Mouse (Mus musculus) heart, postnatal 0 days (tissue): ENCODE data around the gene Pxdn. TPM values are rescaled to one million over a fixed set of nuclear protein-coding genes. Genes with fewer than 3 reads are reported as not detected.

Experiments used
- ATAC-seq: fragments of 200-750 bp; cut with Nextera tagmentation; 2 replicates; pipeline ENCODE4 v1.8.0; 2017; ENCODE audit warnings: low read depth, moderate number of reproducible peaks, moderate library complexity; ENCODE audit not compliant: insufficient read depth
- DNase-seq: peaks from one replicate; pipeline ENCODE4 v3.0.0-alpha.2; 2016; ENCODE audit warnings: low spot score
- H3K27ac ChIP-seq: fragments of 300-500 bp; sonication (generic); 2 replicates; pipeline ENCODE4 v1.5.1; 2014; ENCODE audit warnings: low read depth, mild to moderate bottlenecking
- H3K27me3 ChIP-seq: fragments of 300-500 bp; sonication (generic); 2 replicates; pipeline ENCODE4 v1.6.1; 2014; ENCODE audit warnings: low read length, mixed read lengths; ENCODE audit not compliant: control insufficient read depth, insufficient read depth
- H3K36me3 ChIP-seq: fragments of 300-500 bp; sonication (generic); replicated peaks from 2 replicates; pipeline ENCODE4 v1.6.1; 2014; ENCODE audit warnings: low read length, mixed read lengths; ENCODE audit not compliant: control insufficient read depth, insufficient read depth
- H3K4me1 ChIP-seq: fragments of 300-500 bp; sonication (generic); 2 replicates; pipeline ENCODE4 v1.6.1; 2014; ENCODE audit warnings: antibody characterized with exemption; ENCODE audit not compliant: control insufficient read depth, insufficient read depth
- H3K4me2 ChIP-seq: fragments of 300-500 bp; sonication (generic); 2 replicates; pipeline ENCODE4 v1.6.1; 2014; ENCODE audit warnings: low read depth, mild to moderate bottlenecking, low read length, moderate library complexity
- H3K4me3 ChIP-seq: fragments of 300-500 bp; sonication (generic); 2 replicates; pipeline ENCODE4 v1.5.1; 2014; ENCODE audit warnings: low read depth, low read length
- H3K9ac ChIP-seq: fragments of 300-500 bp; sonication (generic); replicated peaks from 2 replicates; pipeline ENCODE4 v1.6.1; 2014; ENCODE audit warnings: low read depth, low read length, mixed read lengths
- H3K9me3 ChIP-seq: fragments of 300-500 bp; sonication (generic); replicated peaks from 2 replicates; pipeline ENCODE4 v1.6.1; 2016; ENCODE audit warnings: low read length; ENCODE audit not compliant: control insufficient read depth
- CTCF ChIP-seq: IDR thresholded peaks from 2 replicates; pipeline ENCODE4 v1.5.1; 2016; ENCODE audit warnings: antibody characterized with exemption, control low read depth, low read depth
- EP300 ChIP-seq: IDR thresholded peaks from 2 replicates; pipeline ENCODE4 v1.6.1; 2016; ENCODE audit warnings: antibody characterized with exemption, low read depth
- WGBS: fragments of 180-500 bp; shearing (Covaris S2); extraction: QIAGEN DNeasy Blood & Tissue Kit; methylation state at CpG from one replicate; pipeline ENCODE4 v1.1.7; 2014; 5-methylcytosine and 5-hydroxymethylcytosine counted together
- polyA plus RNA-seq: library from polyadenylated mRNA; unstranded; fragments of >200 nt; fragmentation: Nextera tagmentation; extraction: Ambion mirVana; gene quantifications from 2 replicates; pipeline ENCODE4 v1.2.1, GENCODE M21; 2015
- total RNA-seq: library from RNA; depleted of rRNA; stranded (reverse); fragments of >200 nt; gene quantifications from 2 replicates; pipeline ENCODE4 v1.2.3, GENCODE M21; 2014; ENCODE audit warnings: low replicate concordance

Gene Pxdn
- total and polyA plus RNA-seq, 2 experiments from 2014 or later: 49.7 to 144 TPM

DNA sequence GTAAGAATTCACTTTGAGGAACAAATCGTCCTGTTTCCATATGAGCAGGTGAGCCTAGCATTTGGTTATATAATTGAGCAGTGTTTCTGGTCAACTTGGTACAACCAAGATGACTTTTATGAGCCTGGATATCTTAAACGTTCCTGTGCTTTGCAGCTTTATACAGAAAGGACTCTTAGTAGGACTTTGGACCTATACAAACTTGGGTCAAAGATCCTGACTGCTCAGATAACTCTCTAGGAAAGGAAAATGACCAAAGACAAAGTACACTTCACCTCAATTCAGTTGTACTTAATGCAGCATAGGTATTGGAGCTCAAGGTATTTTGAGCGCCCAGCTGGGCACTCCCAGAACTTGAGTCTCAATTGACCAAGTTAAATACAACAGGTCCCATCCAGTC, 21.3 kb upstream of the Pxdn start:
- no peaks in the 10 kb centered on the region for H3K4me1 ChIP-seq
- no peaks in the 10 kb centered on the region for H3K36me3 ChIP-seq
- H3K4me2 ChIP-seq: no peak overlapping the region
- no peak for TF ChIP-seq CTCF
- no peak for TF ChIP-seq EP300
- H3K4me3 ChIP-seq: no peak overlapping the region
- H3K9me3 ChIP-seq: no peaks in the 10 kb centered on the region
- DNase-seq (no peak), ATAC-seq (no peak)
- no peak overlapping the region for H3K27ac ChIP-seq
- no peak overlapping the region for H3K9ac ChIP-seq
- no peaks in the 10 kb centered on the region for H3K27me3 ChIP-seq
- 78% methylated on average over 3 of the region's 3 CpGs for WGBS

GRCm38 (mm10) chr12:29916807-29917206, 20.6 kb upstream of the Pxdn start:
- H3K9me3 ChIP-seq: no peaks in the 10 kb centered on the region
- H3K4me2 ChIP-seq: no peak overlapping the region
- ATAC-seq (no peak), DNase-seq (no peak)
- H3K27ac ChIP-seq: no peak overlapping the region
- no peak overlapping the region for H3K4me3 ChIP-seq
- 82% methylated on average over 6 of the region's 6 CpGs for WGBS
- no peaks in the 10 kb centered on the region for H3K4me1 ChIP-seq
- no peak overlapping the region for H3K9ac ChIP-seq
- no peak for TF ChIP-seq EP300
- no peak for TF ChIP-seq CTCF
- H3K27me3 ChIP-seq: no peaks in the 10 kb centered on the region
- H3K36me3 ChIP-seq: no peaks in the 10 kb centered on the region

DNA sequence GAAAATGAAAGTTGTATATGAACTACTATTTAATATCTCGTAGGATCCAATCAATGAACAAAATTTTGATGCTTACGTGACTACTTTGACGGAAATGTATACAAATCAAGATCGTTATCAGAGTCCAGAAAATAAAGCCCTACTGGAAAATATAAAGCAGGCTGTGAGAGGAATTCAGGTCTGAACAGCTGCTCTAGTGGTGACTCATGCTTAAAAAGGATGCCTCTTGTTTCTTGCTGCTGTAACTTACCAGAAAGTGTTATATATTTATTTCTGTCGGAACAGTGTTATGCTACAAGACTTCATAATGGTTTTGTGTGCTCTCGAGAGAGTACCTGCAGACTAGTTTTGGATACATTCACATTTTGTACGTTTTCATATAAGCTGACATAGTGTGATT, 17.1 kb upstream of the Pxdn start:
- no peak for ATAC-seq
- Histone ChIP-seq H3K9ac (no peak overlapping the region), H3K4me2 (no peak overlapping the region), H3K27ac (no peak overlapping the region), H3K4me1 (no peaks in the 10 kb centered on the region), H3K4me3 (no peak overlapping the region), H3K9me3 (no peaks in the 10 kb centered on the region), H3K27me3 (no peaks in the 10 kb centered on the region), H3K36me3 (no peaks in the 10 kb centered on the region)
- no peak for DNase-seq
- no peak for TF ChIP-seq CTCF
- no peak for TF ChIP-seq EP300
- 78% methylated on average over 7 of the region's 7 CpGs for WGBS

DNA sequence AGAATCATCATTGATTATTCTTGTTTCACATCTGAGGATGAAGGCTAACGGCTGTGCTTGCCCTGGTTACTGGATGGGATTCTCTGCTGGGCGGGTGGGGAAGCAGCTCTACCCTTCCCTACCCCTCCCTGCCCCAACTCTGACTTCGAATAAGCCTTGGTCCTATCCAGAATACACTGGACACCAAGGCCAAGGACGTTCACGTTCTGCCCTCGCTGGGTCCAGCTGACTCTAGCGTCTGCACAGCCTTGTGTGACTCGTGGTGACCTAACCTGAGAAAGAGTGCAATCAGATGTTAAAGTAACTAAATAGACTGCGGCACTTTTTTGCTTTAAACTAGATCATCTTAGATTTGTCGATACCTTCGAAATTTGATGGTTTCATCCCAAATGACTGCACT, 15.9 kb upstream of the Pxdn start:
- ATAC-seq (no peak), DNase-seq (no peak)
- no peak overlapping the region for H3K27ac ChIP-seq
- H3K4me1 ChIP-seq: no peaks in the 10 kb centered on the region
- WGBS: 77% methylated on average over 11 of the region's 11 CpGs
- no peak overlapping the region for H3K9ac ChIP-seq
- no peak overlapping the region for H3K4me3 ChIP-seq
- no peaks in the 10 kb centered on the region for H3K36me3 ChIP-seq
- H3K4me2 ChIP-seq: no peak overlapping the region
- H3K27me3 ChIP-seq: no peaks in the 10 kb centered on the region
- TF ChIP-seq CTCF (no peak), EP300 (no peak)
- H3K9me3 ChIP-seq: no peaks in the 10 kb centered on the region

DNA sequence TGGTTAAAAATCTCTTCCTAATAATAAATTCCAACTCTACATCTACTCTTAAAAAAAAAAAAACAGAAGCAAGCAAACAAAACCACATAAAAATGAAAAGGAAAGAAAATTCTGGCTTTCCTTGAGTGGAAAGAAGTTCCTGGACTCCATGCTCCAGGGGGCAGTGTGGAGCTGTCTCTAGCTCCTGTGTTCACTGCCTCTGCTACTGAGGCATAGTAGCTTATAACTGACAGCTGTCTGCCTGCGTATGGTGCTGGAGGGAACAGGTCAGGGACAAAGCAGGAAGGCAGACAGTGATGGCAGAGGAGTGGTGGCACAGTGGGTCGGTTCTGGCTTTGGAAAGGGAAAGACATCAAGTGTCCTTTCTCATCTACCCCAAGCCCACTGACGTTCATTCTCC, 10.5 kb upstream of the Pxdn start:
- TF ChIP-seq CTCF (peak; percentile 82), EP300 (no peak)
- peak; percentile 65 for DNase-seq
- no peak overlapping the region for H3K9ac ChIP-seq
- H3K27ac ChIP-seq: no peak overlapping the region
- no peaks in the 10 kb centered on the region for H3K36me3 ChIP-seq
- no peak overlapping the region for H3K4me3 ChIP-seq
- WGBS: 30% methylated on average over 3 of the region's 3 CpGs
- H3K9me3 ChIP-seq: no peaks in the 10 kb centered on the region
- peak; percentile 69; the same call in 1 of the 2 replicates for ATAC-seq
- no peak overlapping the region for H3K4me2 ChIP-seq
- peaks cover 18% of the 10 kb centered on the region for H3K4me1 ChIP-seq
- no peaks in the 10 kb centered on the region for H3K27me3 ChIP-seq

- peak; percentile 63 for ATAC-seq
- peak overlapping the region; percentile 62 for H3K27ac ChIP-seq
- 23% methylated on average over 1 of the region's 1 CpGs for WGBS
- H3K9ac ChIP-seq: no peak overlapping the region
- H3K4me2 ChIP-seq: no peak overlapping the region
- DNase-seq: no peak
- no peaks in the 10 kb centered on the region for H3K9me3 ChIP-seq
- no peak overlapping the region for H3K4me3 ChIP-seq
- H3K27me3 ChIP-seq: 0 out of 2 replicates have a peak, but pooled peaks cover 4% of the 10 kb centered on the region
- no peaks in the 10 kb centered on the region for H3K36me3 ChIP-seq
- TF ChIP-seq EP300 (peak; percentile 45; the same call in 1 of the 2 replicates), CTCF (no peak)
- H3K4me1 ChIP-seq: peaks cover 20% of the 10 kb centered on the region
These were observed 6.8 kb upstream of the Pxdn start for GRCm38 (mm10) chr12:29930591-29930990.
